Mouse (Mus musculus) embryonic fibroblast, embryonic 13.5 days (primary cell): Measurements from ENCODE around the gene Mettl3. TPM values are rescaled to one million over a fixed set of nuclear protein-coding genes. Genes with fewer than 3 reads are reported as not detected.

Experiments
- H3K27ac ChIP-seq: 2 replicates; pipeline ENCODE4 v1.5.1; 2012; ENCODE audit warnings: low read length, control low read depth, inconsistent platforms; ENCODE audit not compliant: insufficient read depth
- H3K4me1 ChIP-seq: 2 replicates; pipeline ENCODE4 v1.6.1; 2011; ENCODE audit warnings: low read length; ENCODE audit not compliant: control insufficient read depth, insufficient read depth
- H3K4me3 ChIP-seq: 2 replicates; pipeline ENCODE4 v1.5.1; 2011; ENCODE audit warnings: mild to moderate bottlenecking, control low read depth, low read length; ENCODE audit not compliant: insufficient read depth
- CTCF ChIP-seq: IDR thresholded peaks from 2 replicates; pipeline ENCODE4 v1.5.1; 2011; ENCODE audit warnings: mild to moderate bottlenecking, control low read depth, low read length, moderate library complexity, borderline replicate concordance; ENCODE audit not compliant: insufficient read depth
- POLR2A ChIP-seq: IDR thresholded peaks from 2 replicates; pipeline ENCODE4 v1.6.1; 2011; ENCODE audit warnings: low read depth, mild to moderate bottlenecking, control low read depth, low read length, moderate library complexity
- polyA plus RNA-seq: library from polyadenylated mRNA; stranded (reverse); fragments of >200 nt; gene quantifications from 2 replicates; pipeline ENCODE4 v1.2.4, GENCODE M21; 2011; ENCODE audit warnings: low read depth; ENCODE audit not compliant: missing spikeins, insufficient read length

The Mettl3 gene
- 49.1 and 49.4 TPM in 2 replicates for polyA plus RNA-seq

DNA sequence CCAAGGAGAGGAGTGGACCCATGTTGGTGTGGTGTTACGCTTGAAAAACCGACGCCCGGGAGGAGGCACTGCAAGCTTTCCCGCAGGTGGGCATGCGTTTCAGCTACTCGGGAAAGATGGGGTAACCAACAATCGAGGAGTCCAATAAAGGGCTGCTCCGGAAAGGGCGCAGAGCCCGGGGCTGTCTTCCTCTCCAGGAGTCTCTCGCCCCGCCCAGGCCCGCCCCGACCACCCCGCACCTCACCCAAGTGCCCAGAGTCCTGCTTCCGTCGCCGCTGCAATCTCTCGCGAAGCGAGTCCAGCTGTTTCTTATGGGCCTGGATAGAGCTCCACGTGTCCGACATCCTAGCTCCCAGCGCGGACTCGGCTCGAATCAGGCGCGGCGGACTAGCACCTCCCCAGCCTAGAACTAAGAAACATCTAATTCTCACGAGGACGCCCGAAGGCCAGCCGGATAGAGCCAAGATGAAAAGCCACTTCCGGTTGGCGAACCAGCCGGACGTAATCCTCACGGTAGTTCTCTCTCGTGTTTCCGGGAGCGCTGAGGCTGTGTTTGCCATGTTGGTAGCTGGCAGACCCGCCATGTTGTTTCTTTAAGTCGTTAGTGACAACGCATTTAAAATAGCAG is at the start of gene Mettl3:
Gene Mettl3, minus strand, starts transcription at position 485 of the 628 bp plus-strand sequence.
- no peaks in the 10 kb centered on the region for H3K4me1 ChIP-seq
- TF ChIP-seq CTCF = no peak
- peak; percentile 61 for TF ChIP-seq POLR2A
- H3K4me3 ChIP-seq = peak within 1 kb of the TSS; percentile 59

DNA sequence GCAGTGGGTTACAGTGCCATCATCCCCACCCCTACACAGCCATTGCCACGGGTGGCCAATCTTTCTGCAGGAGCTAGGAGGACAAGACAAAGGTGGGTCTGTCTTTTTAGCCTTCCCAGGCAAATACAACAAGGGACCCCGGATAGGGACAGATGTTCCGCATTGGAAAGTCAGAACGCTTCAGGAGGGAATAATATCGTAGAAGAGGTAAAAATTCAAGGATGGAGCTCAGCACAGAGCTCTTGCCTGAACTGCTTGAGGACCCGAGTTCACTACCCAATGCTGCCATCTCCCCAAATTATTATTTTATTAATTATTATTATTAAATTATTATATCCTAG is 34.6 kb upstream of the Mettl3 start:
- Histone ChIP-seq H3K4me3 (no peak overlapping the region), H3K27ac (no peak overlapping the region), H3K4me1 (no peaks in the 10 kb centered on the region)
- TF ChIP-seq POLR2A = no peak
- no peak for TF ChIP-seq CTCF

More for the DNA sequence above, at the start of gene Mettl3:
- H3K27ac ChIP-seq = peak within 1 kb of the TSS; percentile 80

DNA sequence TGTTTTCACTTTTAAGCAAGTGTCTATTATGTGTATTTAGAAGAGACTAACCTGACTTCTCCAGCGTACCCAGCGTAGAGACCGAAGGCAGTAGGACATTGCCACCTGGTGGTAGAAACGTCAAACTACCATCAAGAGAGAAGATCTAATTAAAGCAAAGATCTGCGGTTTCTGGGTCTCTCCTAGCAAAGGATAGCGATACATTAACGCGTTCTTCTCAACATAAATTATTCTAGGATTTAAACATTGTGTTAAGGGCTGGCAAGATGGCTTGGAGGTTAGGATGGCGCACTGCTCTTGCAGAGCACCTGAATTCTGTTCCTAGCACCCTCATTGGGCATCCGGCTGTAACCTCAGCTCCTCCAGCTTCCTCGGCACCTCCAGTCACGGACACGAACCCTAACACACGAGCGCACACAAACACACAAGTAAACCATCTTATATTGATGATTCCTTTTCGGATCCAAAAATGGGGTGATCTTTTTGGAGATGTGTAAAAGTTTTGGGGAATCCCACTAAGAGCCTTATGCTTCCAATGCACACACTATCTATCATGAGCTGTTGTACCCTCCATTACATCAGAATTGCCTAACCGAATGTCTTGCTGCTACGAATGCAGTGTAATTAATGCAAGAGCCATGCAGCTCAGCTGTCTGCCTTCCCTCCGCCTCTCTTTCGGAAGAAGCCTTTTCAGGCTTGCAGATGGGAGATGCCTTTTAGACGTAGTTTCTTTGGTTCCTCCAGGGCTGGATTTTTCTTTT is 34.0 kb upstream of the Mettl3 start:
- TF ChIP-seq CTCF (peak; percentile 66; the same call in 1 of the 2 replicates), POLR2A (no peak)
- H3K4me1 ChIP-seq = no peaks in the 10 kb centered on the region
- no peak overlapping the region for H3K27ac ChIP-seq
- H3K4me3 ChIP-seq = no peak overlapping the region

DNA sequence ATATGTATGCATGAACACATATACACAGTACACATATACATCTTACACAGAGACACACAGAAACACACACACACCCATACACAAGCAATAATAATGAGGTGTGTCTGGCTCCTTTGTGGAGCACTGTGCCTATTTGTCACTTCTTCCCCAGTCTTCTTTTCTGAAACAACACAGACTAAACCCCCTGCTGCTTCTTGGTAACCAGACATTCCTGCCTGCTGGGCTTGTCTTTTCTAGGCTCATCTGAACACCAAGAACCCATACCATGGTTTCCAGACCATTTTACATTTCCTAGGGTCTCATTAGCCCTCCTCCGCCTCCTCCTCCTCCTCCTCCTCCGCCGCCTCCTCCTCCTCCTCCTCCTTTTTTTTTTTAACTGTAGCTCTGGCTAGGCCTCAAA is 27.2 kb upstream of the Mettl3 start:
- no peak overlapping the region for H3K4me3 ChIP-seq
- H3K27ac ChIP-seq = no peak overlapping the region
- TF ChIP-seq CTCF = no peak
- no peak for TF ChIP-seq POLR2A
- no peaks in the 10 kb centered on the region for H3K4me1 ChIP-seq

DNA sequence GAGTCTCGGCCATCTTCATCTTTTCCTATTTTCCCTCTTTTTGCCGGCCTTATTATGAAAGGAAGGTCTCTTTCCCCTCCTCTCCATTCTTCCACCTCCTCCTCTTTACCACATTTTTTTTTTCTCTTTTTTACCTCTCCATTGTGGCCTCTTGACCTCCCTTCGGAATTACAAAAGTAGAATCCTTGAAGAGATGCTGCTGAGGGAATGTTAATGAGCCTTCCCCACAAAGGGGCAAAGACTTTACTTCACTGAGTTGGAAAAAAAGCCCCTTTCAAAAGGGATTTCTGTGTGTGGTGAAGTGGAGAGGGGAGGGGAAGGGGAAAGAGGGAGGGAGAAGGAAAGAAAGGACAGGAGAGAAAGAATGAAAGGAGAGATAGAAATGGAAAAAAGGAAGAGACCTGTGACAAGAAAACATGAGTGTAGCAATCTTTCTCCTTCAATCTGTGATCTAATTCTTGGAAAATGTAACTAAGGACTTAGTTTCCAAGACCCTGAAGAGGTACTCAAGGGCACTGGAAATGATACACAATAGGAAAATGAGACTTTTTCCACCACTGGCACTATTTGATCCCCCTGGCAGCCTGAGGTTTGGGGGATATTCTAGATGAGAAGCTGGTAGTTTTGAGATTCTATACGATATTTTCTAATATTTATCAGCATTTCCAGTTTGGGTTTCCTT is 26.3 kb upstream of the Mettl3 start:
- no peaks in the 10 kb centered on the region for H3K4me1 ChIP-seq
- TF ChIP-seq CTCF (no peak), POLR2A (no peak)
- H3K27ac ChIP-seq = no peak overlapping the region
- H3K4me3 ChIP-seq = no peak overlapping the region

DNA sequence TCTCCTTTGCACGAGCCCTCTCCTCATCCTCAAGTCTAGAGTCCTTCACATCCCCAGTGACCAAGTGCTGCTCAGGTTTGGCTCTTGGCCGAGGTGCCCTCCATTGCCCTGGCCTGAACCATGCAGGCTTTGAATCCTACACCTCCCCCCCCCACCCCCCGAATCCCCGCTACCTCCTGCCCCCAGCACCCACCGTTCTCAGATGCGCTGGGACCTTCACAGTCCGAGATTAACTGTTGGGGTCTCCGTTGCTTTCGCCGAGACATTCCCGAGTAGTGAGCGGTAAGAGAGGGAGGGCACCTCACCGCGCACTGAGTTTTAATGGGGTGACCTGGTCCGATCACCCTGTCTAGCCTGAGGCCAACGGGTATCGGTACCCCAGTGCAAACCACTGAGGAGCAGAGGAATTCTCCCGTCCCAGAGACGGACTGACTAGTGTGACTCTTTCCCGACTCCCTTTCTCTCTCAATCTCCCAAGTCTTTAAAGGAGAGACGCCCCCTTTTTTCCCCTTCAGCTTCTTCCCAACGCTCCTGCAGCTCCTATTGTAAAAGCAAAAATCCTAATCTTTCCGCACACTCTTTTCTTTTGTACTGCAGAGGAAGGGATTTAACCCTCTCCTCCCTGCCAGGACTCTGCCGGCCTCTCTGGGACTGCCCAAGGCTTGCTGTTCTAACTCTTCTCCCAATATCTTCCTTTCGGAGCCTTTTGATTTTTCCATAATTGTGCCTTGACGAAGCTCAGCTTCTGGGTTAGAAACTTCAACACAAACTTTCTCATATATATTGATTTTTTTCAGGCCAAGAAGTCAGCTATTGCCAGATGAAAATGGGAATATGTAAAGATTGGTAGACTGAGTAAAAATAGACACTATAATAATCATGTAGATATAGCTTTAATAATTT is 23.2 kb upstream of the Mettl3 start, which contains the start of gene Sall2:
Gene Sall2, minus strand, starts transcription at position 853 of the 903 bp plus-strand sequence.
- Histone ChIP-seq H3K4me3 (peak within 1 kb of the TSS; percentile 10; the same call in 1 of the 2 replicates), H3K27ac (no peak within 1 kb of the TSS), H3K4me1 (no peaks in the 10 kb centered on the region)
- TF ChIP-seq POLR2A (no peak), CTCF (no peak)

DNA sequence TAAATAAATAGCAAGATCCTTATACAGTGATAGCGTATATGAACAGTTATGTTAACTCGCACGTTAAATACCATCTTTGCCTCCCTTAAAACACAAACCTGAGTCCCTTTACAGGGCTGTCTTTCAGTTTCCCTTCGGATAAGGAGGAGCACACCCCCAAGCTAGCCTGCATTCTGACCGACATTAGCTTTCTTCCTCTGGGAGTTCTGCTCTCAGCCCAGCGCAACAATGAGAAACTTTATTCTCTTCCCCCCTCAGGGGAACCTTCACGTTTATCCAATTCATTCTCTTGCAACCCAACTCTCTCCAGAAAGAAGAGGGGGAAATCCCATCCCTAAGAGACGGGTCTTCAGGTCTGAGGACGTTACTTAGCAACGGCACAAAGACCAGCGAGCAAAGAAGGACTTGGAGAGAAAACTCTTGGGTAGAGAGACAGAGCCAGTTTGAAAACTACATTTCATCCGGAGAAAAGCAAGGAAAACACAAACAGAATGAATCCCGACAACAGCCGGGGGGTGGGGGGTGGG is 22.5 kb upstream of the Mettl3 start:
- Histone ChIP-seq H3K27ac (no peak overlapping the region), H3K4me1 (no peaks in the 10 kb centered on the region), H3K4me3 (no peak overlapping the region; the same call in 1 of the 2 replicates)
- TF ChIP-seq POLR2A (no peak), CTCF (no peak)

DNA sequence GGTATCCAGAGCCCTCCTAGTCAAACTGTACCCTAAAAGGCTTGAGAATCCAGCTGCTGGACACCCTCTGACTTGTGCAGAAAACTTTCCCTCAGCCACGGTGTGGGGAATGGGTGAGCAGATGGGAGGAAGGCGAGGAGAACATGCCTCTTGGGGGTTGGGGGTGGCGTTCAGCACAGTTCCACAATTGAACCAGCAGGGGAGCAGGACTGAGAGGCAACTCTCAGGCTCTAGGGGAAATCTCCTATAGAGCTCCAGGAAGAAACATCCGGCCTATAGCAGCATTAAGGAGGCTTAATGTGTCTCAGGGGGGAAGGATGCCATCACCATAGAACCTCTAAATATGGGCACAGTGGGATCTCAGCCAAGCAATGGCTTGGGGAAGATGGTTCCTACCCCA is 21.0 kb upstream of the Mettl3 start:
- Histone ChIP-seq H3K4me3 (no peak overlapping the region), H3K27ac (no peak overlapping the region), H3K4me1 (no peaks in the 10 kb centered on the region)
- TF ChIP-seq CTCF = no peak
- TF ChIP-seq POLR2A = no peak

DNA sequence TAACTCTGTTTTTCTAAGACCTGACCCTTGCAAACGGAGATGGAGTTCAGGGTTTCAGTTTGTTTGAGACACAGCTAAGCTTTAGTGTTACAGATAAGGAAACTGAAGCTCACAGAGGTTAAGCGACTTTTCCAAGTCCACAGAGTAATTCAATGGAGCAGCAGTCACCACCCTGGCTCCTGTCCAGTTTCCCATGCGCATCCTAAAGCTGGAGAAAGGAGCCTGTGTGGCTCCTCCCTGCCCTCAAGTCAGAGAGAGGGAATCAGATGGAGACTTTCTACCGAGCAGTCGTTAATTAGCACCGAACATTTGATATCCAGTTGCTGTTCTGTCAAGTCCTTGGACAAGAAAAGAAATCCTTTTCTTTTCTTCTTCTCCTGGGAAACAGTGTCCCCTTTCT is 14.4 kb upstream of the Mettl3 start:
- TF ChIP-seq POLR2A = no peak
- no peak for TF ChIP-seq CTCF
- H3K4me3 ChIP-seq = no peak overlapping the region
- H3K4me1 ChIP-seq = no peaks in the 10 kb centered on the region
- no peak overlapping the region for H3K27ac ChIP-seq
